Mouse (Mus musculus): ENCODE measurements around the gene Acd.

The Acd gene

DNA sequence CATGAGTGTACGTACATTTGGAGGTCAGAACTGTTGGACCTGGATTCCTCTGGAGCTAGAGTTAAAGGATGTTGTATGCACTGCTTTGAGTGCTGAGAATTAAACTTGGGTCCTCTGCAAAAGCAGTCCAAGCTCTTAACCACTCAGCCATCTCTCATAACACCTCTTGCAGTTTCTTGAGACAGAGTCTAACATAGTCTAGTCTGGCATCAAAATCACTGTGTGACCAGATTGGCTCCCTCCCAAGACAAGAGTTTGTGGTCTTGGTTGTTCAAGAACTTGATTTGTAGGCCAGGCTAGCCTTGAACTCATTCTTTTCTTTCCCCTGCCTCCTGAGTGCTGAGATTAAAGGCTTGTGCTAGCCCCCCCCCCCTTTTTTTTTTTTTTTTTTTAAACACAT, 52.0 kb downstream of the Acd start:
- DNase-seq (ENCODE audit: low read depth in 1 of 2, low spot score in 2 of 2) = no peak
